ENCODE assay signal across 8 mouse cellular contexts in the genomic region with DNA sequence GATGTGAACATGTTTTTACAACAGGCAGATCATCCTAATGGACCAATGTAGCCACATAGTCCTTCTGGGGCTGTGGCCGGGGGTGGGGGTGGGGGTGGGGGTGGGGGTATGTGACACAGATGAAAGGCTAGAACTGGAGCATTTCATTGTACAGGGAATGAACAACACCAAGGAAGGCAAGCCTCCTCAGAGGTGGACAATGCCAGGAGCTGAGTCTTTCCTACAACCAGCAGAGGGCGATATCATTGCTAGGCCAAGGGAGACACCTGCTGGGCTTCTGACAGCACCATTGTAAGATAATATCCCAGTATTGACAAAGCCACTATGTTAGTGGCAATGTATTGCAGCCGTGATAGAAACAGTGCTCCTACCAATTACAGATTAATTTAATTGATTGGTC. TPM values are rescaled to one million over a fixed set of nuclear protein-coding genes. Genes with fewer than 3 reads are reported as not detected.
DNase-seq lines count a peak whose midpoint lies in the region; TF ChIP-seq lines count a peak whose summit lies in the region.

No protein-coding gene starts in this region.

- H3K4me3 ChIP-seq in left cerebral cortex, adult 2 months: no peak overlapping the region
- H3K4me3 ChIP-seq in cortical plate, adult 2 months (ENCODE audit: insufficient read depth, low read length): no peak overlapping the region

- no peak for TF ChIP-seq POLR2A in cortical plate, adult 2 months (IDR thresholded peaks at IDR 0.05; ENCODE audit: extremely low read depth, insufficient read depth, low read length)

- peak; percentile 70 for TF ChIP-seq CTCF in left cerebral cortex, adult 2 months (IDR thresholded peaks at IDR 0.05)
- peak; percentile 85 for TF ChIP-seq CTCF in cortical plate, adult 2 months (IDR thresholded peaks at IDR 0.05; ENCODE audit: extremely low read depth, insufficient read depth, low read length)

- DNase-seq in adrenal gland, postnatal 14 days: peak; percentile 42
- no peak for DNase-seq in adrenal gland, postnatal 25 days
- DNase-seq in left cerebral cortex, adult 2 months (ENCODE audit: extremely low spot score in 1 of 2, low spot score in 2 of 2): no peak
- DNase-seq in left cerebral cortex, postnatal 36 days (ENCODE audit: low spot score in 2 of 2): no peak
- DNase-seq in left cerebral cortex, postnatal 4 days: peak; percentile 23
- peak; percentile 45 for DNase-seq in thymus, postnatal 14 days
- DNase-seq in gastrocnemius, postnatal 25 days: no peak

- intact Hi-C loops in left cerebral cortex, adult 2 months (cut with DNase I): loop anchor here (2.0 kb wide), 1 partner anchor 57 kb away; no protein-coding TSS in a partner anchor
- intact Hi-C loops in left cerebral cortex, postnatal 36 days (cut with DNase I): loop anchor here (5.0 kb wide), 1 partner anchor 58 kb away; no protein-coding TSS in a partner anchor
- intact Hi-C loops in left cerebral cortex, postnatal 4 days (cut with DNase I): loop anchor here (10.0 kb wide), 1 partner anchor 55 kb away; no protein-coding TSS in a partner anchor

- H3K27ac ChIP-seq in left cerebral cortex, adult 2 months: no peak overlapping the region
- H3K27ac ChIP-seq in cortical plate, adult 2 months (ENCODE audit: insufficient read depth, low read length): no peak overlapping the region

- H3K4me1 ChIP-seq in cortical plate, adult 2 months (ENCODE audit: control insufficient read depth, insufficient read depth, low read length): peaks cover 1% of the 10 kb centered on the region; the same call in 1 of the 2 replicates

RNA-seq across cellular contexts. Expression of a gene that starts 37.2 kb away (rescaled TPM):
- 5.0 and 5.3 TPM in 2 replicates for total RNA-seq in adrenal gland, postnatal 14 days (2021)
- total RNA-seq in adrenal gland, postnatal 25 days (2021): 5.7 and 7.8 TPM in 2 replicates
- total RNA-seq in left cerebral cortex, adult 2 months (2021): 100 to 1,000 TPM; 120 to 123 TPM
- total RNA-seq in left cerebral cortex, postnatal 36 days (2021): 100 to 1,000 TPM; 108 to 120 TPM
- 60.5 and 60.8 TPM in 2 replicates for polyA plus RNA-seq in cortical plate, adult 2 months (2012; rRNA removed)
- 100 to 1,000 TPM; 140 to 147 TPM for total RNA-seq in left cerebral cortex, postnatal 4 days (2021)
- total RNA-seq in gastrocnemius, postnatal 25 days (2021): 1 to 10 TPM in 1 of 2 experiments, under 1 TPM in 1; 0.69 to 1.0 TPM

Comparison
In these comparisons a context has a peak if more than half of its experiments do, and no peak if none do; other contexts are left out.
1. DNase-seq: peak in adrenal gland, postnatal 14 days (single experiment), left cerebral cortex, postnatal 4 days (single experiment) and thymus, postnatal 14 days (single experiment); none in adrenal gland, postnatal 25 days (single experiment), left cerebral cortex, adult 2 months (0 of 2), left cerebral cortex, postnatal 36 days (0 of 2) and gastrocnemius, postnatal 25 days (single experiment).
2. RNA of a gene that starts 37.2 kb away (total RNA-seq): 140 to 147 TPM in left cerebral cortex, postnatal 4 days, 120 to 123 TPM in left cerebral cortex, adult 2 months and 108 to 120 TPM in left cerebral cortex, postnatal 36 days; 5.7 to 7.8 TPM in adrenal gland, postnatal 25 days, 5.0 to 5.3 TPM in adrenal gland, postnatal 14 days and 0.69 to 1.0 TPM in gastrocnemius, postnatal 25 days; every median in the first group is over 10 times any median in the second.